In genomic region chr4:125492122-125492505, GRCm38 (mm10) we compare ENCODE assay signal across 10 mouse cellular contexts. TPM values are rescaled to one million over a fixed set of nuclear protein-coding genes. Genes with fewer than 3 reads are reported as not detected.
DNase-seq lines count a peak whose midpoint lies in the region; ATAC-seq and TF ChIP-seq lines count a peak whose summit lies in the region.
"Had no signal": no experiment of that assay in that cellular context is flagged by ENCODE, and none has a peak within 500 bp of the region (broad histone marks: within the 10 kb centered on the region; RNA-seq: fewer than 3 reads in every experiment).

No protein-coding gene starts in this region.

- H3K9ac ChIP-seq in ES-Bruce4 (ENCODE audit: low read depth, poor library complexity, severe bottlenecking), result peak overlapping the region; percentile 81
- peak overlapping the region; percentile 70 for H3K9ac ChIP-seq in forebrain, postnatal 0 days
- peak overlapping the region; percentile 22; the same call in 1 of the 2 replicates for H3K9ac ChIP-seq in midbrain, embryonic 11.5 days (ENCODE audit: low read length)
- no peak overlapping the region for H3K9ac ChIP-seq in liver, embryonic 11.5 days (ENCODE audit: low read depth, low read length)

- no peak for TF ChIP-seq POLR2A in ES-Bruce4 (IDR thresholded peaks at IDR 0.05; ENCODE audit: insufficient read depth, low read length)

- peaks cover 90% of the 10 kb centered on the region for H3K4me1 ChIP-seq in E14TG2a.4 (replicated peaks; ENCODE audit: low read depth, low read length)
- H3K4me1 ChIP-seq in ES-Bruce4 (ENCODE audit: control insufficient read depth, insufficient read depth, low read length), result peaks cover 12% of the 10 kb centered on the region
- peaks cover 7% of the 10 kb centered on the region; the same call in 1 of the 2 replicates for H3K4me1 ChIP-seq in forebrain, postnatal 0 days (ENCODE audit: insufficient read depth)
- peaks cover 42% of the 10 kb centered on the region for H3K4me1 ChIP-seq in midbrain, embryonic 11.5 days (ENCODE audit: control insufficient read depth, insufficient read depth, low read length)
- peaks cover 2% of the 10 kb centered on the region; the same call in 1 of the 2 replicates for H3K4me1 ChIP-seq in liver, embryonic 11.5 days (replicated peaks; ENCODE audit: control insufficient read depth, insufficient read depth, low read length)

- H3K27me3 ChIP-seq in E14TG2a.4 (ENCODE audit: insufficient read depth, low read length), result peaks cover 65% of the 10 kb centered on the region
- peaks cover 14% of the 10 kb centered on the region for H3K27me3 ChIP-seq in ES-Bruce4 (ENCODE audit: control insufficient read depth, insufficient read depth, low read length, poor library complexity, severe bottlenecking)
- peaks cover 37% of the 10 kb centered on the region for H3K27me3 ChIP-seq in forebrain, postnatal 0 days (ENCODE audit: insufficient read depth, low read length)
- H3K27me3 ChIP-seq in midbrain, embryonic 11.5 days (ENCODE audit: control insufficient read depth, insufficient read depth, low read length), result peaks cover 86% of the 10 kb centered on the region
- peaks cover 97% of the 10 kb centered on the region for H3K27me3 ChIP-seq in liver, embryonic 11.5 days (replicated peaks; ENCODE audit: control insufficient read depth, insufficient read depth, low read length)

- DNase-seq in forebrain, postnatal 0 days, result no peak
- DNase-seq in midbrain, embryonic 11.5 days (ENCODE audit: low spot score, missing footprints), result peak; percentile 90
- no peak for DNase-seq in MN1 (ENCODE audit: low spot score)
- no peak for DNase-seq in liver, embryonic 11.5 days (ENCODE audit: low spot score)
- DNase-seq: kidney, postnatal 14 days; lung, postnatal 10 days had no signal

- no peak for ATAC-seq in forebrain, postnatal 0 days
- ATAC-seq in midbrain, embryonic 11.5 days (ENCODE audit: low FRiP score), result no peak
- no peak for ATAC-seq in liver, embryonic 11.5 days (replicated peaks; ENCODE audit: low FRiP score)
- ATAC-seq in frontal cortex, adult (ENCODE audit: low TSS enrichment), result no peak

- H3K4me3 ChIP-seq in E14TG2a.4 (replicated peaks; ENCODE audit: low read length) (peak overlapping the region; percentile 79), ES-Bruce4 (ENCODE audit: low read depth, low read length) (peak overlapping the region; percentile 61)
- peak overlapping the region; percentile 59 for H3K4me3 ChIP-seq in forebrain, postnatal 0 days (ENCODE audit: low read depth, low read length)
- H3K4me3 ChIP-seq in midbrain, embryonic 11.5 days (ENCODE audit: low read depth, low read length), result peak overlapping the region; percentile 45
- H3K4me3 ChIP-seq in liver, embryonic 11.5 days (ENCODE audit: low read depth, low read length), result no peak overlapping the region

- no peaks in the 10 kb centered on the region for H3K36me3 ChIP-seq in E14TG2a.4 (ENCODE audit: insufficient read depth, low read length)
- H3K36me3 ChIP-seq in ES-Bruce4 (ENCODE audit: control insufficient read depth, insufficient read depth, low read length, poor library complexity, severe bottlenecking), result no peaks in the 10 kb centered on the region
- H3K36me3 ChIP-seq in forebrain, postnatal 0 days (ENCODE audit: insufficient read depth), result no peaks in the 10 kb centered on the region
- H3K36me3 ChIP-seq in midbrain, embryonic 11.5 days (ENCODE audit: control insufficient read depth, insufficient read depth, low read length), result no peaks in the 10 kb centered on the region
- H3K36me3 ChIP-seq in liver, embryonic 11.5 days (ENCODE audit: control insufficient read depth, insufficient read depth, low read length), result no peaks in the 10 kb centered on the region

- TF ChIP-seq EP300 in ES-Bruce4 (IDR thresholded peaks at IDR 0.05; ENCODE audit: insufficient read depth, low read depth, low read length), result no peak

- WGBS in forebrain, postnatal 0 days, result 13% methylated on average over 9 of the region's 9 CpGs
- 16% methylated on average over 9 of the region's 9 CpGs for WGBS in midbrain, embryonic 11.5 days
- 13% methylated on average over 9 of the region's 9 CpGs for WGBS in liver, embryonic 11.5 days

- H3K9me3 ChIP-seq in E14TG2a.4 (ENCODE audit: low read length), result no peaks in the 10 kb centered on the region
- no peaks in the 10 kb centered on the region for H3K9me3 ChIP-seq in ES-Bruce4 (replicated peaks; ENCODE audit: control insufficient read depth, insufficient read depth, low read length, poor library complexity, severe bottlenecking)
- H3K9me3 ChIP-seq in forebrain, postnatal 0 days (ENCODE audit: low read length), result no peaks in the 10 kb centered on the region
- no peaks in the 10 kb centered on the region for H3K9me3 ChIP-seq in midbrain, embryonic 11.5 days (ENCODE audit: control insufficient read depth, low read length)
- H3K9me3 ChIP-seq in liver, embryonic 11.5 days (ENCODE audit: control insufficient read depth, low read length), result no peaks in the 10 kb centered on the region

- peak overlapping the region; percentile 52 for H3K4me2 ChIP-seq in forebrain, postnatal 0 days (ENCODE audit: low read depth)
- H3K4me2 ChIP-seq in midbrain, embryonic 11.5 days, result peak overlapping the region; percentile 81
- H3K4me2 ChIP-seq in liver, embryonic 11.5 days, result no peak overlapping the region

- no peak for TF ChIP-seq CTCF in E14TG2a.4 (conservative IDR thresholded peaks at IDR 0.05; ENCODE audit: low read length)
- TF ChIP-seq CTCF in ES-Bruce4 (IDR thresholded peaks at IDR 0.05; ENCODE audit: low read depth, low read length), result no peak
- TF ChIP-seq CTCF in forebrain, postnatal 0 days (IDR thresholded peaks at IDR 0.05; ENCODE audit: low read depth), result no peak

- no peak overlapping the region for H3K27ac ChIP-seq in ES-Bruce4 (ENCODE audit: insufficient read depth, low read length)
- H3K27ac ChIP-seq in forebrain, postnatal 0 days (ENCODE audit: low read depth, low read length), result peak overlapping the region; percentile 89
- H3K27ac ChIP-seq in midbrain, embryonic 11.5 days (ENCODE audit: low read depth, low read length), result no peak overlapping the region
- no peak overlapping the region for H3K27ac ChIP-seq in liver, embryonic 11.5 days (ENCODE audit: low read depth, low read length)

RNA-seq across cellular contexts. Expression of gene Grik3, which starts 1.6 kb away (rescaled TPM):
- polyA plus RNA-seq in ES-Bruce4 (2011; ENCODE audit: insufficient read depth, insufficient read length, low read depth, missing spikeins), result 10.3 and 12.5 TPM in 2 replicates
- total RNA-seq in forebrain, postnatal 0 days (2014; rRNA removed), result 21.5 and 23.1 TPM in 2 replicates
- polyA plus RNA-seq in forebrain, postnatal 0 days (2015; fragmentation: Nextera tagmentation; extraction: Ambion mirVana), result 2.8 and 4.3 TPM in 2 replicates
- 0.60 and 0.62 TPM in 2 replicates for polyA plus RNA-seq in midbrain, embryonic 11.5 days (2014; fragmentation: Nextera tagmentation; extraction: Ambion mirVana)
- 0.01 and 0.06 TPM in 2 replicates for polyA plus RNA-seq in liver, embryonic 11.5 days (2014; fragmentation: Nextera tagmentation; extraction: Ambion mirVana)
- total RNA-seq: granulocyte monocyte progenitor cell, adult 5-6 weeks had no signal
